Mouse (Mus musculus) left cerebral cortex, adult 9 months (tissue): ENCODE data around the gene Obp2a.
"Not testable (repeated sequence)": the region's sequence is repeated elsewhere in the genome, so short reads cannot be mapped to it uniquely, and the experiment has no call there.

Experiments
- DNase-seq, 2 experiments: peaks; one replicate each; pipeline ENCODE4 v3.0.0; 2022; ENCODE audit warnings: low spot score in 2 of 2

Gene Obp2a

DNA sequence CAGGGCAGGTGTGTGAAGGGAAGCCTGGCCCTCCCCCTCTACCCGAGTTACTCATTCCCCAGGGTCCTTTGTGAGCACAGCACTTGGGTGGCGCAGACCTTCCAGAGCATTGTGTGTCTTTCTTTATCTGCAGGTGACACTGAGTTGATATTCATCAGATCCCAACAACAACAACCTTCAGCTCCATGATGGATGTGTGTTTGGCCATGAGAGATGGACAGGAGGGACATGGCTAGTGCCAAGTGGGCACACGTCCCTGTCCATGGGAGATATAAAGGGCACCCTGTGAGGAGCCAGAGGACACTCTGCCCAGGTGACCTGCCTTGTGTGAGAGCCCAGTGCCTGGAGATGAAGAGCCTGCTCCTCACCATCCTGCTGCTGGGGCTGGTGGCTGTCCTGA is at the start of gene Obp2a:
Obp2a (plus strand) TSS at position 301 of the 400 bp plus-strand sequence.
- DNase-seq = not testable (repeated sequence)

DNA sequence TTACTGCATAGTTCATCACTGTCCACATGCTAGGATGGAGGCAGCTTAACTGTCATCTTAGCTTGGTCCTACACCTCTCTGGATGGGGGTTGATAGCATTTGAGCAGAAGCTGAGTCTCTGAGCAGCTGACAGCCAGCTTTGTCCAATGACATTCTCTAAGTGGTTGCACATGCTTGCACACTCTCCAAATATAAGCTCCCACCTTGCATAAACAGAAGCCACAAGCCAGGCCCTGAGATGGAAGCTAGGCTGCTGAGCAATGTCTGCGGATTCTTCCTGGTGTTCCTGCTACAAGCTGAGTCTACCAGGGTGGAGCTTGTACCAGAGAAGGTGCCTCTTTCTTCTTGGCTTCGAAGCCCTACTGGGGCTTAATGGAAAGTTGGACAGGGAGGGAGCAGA is 46.9 kb upstream of the Obp2a start, which contains the start of gene Lcn8:
Lcn8 (plus strand) TSS at position 219 of the 400 bp plus-strand sequence.
- DNase-seq = no peak

DNA sequence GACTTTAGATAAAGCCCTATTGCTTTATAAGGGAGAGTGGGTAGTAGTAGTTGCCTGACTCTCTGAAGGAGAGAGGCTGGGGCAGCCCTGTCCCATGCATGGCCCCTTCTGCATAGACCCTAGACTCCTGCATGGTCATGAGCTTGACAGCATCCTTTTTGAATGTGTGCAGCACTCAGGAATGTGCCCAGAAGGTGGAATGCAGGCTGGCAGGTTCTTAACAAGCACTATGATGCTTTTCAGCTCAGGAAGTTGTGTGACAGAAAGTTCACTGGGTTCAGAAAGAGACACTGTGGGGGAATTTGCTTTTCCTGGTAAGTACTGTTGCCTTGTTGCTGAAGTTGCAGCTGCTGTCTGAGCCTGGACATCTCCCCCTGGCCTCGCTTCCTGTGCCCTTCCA is 45.3 kb upstream of the Obp2a start:
- DNase-seq = no peak

GRCm38 (mm10) chr2:25656691-25657090 is 43.2 kb upstream of the Obp2a start:
- DNase-seq = peak in 1 of 2 experiments; percentile 5

DNA sequence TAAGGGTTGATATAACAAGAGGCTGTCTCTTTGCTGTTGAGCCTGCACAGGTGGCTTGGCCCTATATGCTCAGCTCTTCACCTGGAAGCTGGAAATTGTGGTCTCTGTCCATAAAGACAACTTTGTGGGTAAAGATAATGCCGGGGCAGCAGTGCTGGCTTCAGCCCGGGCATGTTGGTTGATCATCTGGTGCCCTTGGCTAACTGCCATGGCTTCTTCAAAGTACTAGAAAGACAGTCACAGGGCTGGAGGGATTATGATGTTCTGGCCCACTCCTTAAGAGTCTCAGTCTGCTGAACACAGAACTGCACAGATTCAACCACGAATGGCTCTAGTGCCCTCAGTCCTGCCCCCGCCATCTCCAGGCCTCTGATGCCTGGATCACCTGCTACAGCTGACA is 42.6 kb upstream of the Obp2a start:
- no peak for DNase-seq

GRCm38 (mm10) chr2:25657652-25658051 is 42.2 kb upstream of the Obp2a start, which contains the start of gene Lcn5:
Gene Lcn5, plus strand, starts transcription at chr2:25657952.
- DNase-seq = no peak

DNA sequence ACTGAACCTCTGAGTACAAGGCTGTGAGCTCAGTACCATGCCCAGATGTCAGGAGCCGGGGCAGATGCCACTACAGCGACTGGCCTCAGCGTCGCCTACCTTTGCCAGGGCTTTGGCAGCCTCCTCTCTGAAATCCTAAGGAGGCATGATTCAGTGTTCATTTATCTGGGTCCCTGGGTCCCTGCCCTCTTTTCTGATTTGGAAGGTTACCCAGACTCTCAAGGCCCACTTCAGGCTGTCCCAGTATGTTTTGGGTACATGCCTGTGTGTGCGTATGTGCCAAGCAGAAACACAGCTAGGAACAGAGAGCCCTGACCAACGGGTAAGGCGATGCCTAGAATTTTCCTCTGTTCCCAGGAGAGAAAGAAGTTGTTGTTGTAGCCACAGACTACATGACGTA is 39.6 kb upstream of the Obp2a start:
- DNase-seq = no peak

- DNase-seq = no peak
Measured at GRCm38 (mm10) chr2:25661245-25661970, 38.4 kb upstream of the Obp2a start.

DNA sequence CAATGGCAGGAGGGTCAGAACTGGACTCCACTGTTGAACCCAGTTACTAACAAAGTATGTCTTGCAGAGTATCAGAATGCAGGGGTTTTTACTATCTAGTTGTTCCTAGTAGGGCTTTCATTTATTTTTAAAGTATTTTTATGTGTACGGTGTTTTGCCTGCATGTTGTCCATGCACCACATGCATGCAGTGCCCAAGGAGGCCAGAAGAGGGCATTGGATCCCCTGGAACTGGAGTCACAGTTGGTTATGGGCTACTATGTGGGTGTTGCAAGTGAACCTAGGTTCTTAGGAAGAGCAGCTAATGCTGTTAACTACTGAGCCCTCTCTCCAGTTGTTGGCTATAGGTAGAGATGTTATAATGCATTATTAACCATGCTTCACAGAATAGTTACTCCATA is 36.3 kb upstream of the Obp2a start:
- peak in 1 of 2 experiments; percentile 34 for DNase-seq

- no peak for DNase-seq
Measured at GRCm38 (mm10) chr2:25664125-25664524, 35.7 kb upstream of the Obp2a start.

- no peak for DNase-seq
Measured at GRCm38 (mm10) chr2:25666516-25666915, 33.3 kb upstream of the Obp2a start.

GRCm38 (mm10) chr2:25676486-25676885 is 23.4 kb upstream of the Obp2a start, which contains the start of gene Lcn6:
Gene Lcn6, plus strand, starts transcription at chr2:25676786.
- DNase-seq = no peak

DNA sequence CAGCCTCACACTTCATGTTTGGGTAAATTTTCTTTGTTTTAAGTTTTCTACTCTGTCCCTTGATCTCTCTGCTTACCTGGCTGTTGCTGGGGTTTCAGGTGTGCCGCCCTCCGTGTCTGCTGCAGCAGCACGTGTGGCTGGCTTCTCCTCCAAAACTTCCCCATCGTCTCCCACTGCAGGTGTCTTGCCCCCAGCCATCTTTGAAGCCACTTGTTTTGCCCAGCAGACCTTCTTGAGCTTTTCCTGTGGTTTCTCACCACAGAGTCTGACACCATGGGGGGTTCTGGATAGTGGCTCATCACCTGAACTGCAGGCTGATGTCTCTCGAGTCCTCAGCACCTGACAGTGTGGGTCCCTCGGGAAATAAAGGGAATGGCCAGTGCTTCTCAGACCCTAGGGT is 20.3 kb upstream of the Obp2a start:
- DNase-seq = no peak

DNA sequence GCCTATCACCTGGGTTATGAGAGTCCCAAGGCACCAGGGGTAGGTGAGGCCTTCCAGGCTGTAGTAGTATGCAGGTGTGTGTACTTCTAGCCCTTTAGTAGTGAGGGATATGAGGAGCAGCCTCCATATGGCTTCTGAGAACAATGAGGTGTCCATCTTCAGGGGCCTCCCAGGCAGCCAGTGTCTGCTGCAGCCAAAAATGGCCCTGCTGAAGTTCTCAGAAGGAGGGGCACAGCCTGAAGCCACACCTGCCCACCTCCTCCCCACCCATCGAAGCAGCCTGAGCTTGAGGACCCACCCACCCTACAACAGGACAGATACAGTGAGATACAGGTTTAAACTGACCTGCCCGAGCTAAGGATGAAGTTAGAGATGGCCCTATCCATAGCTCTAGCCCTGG is 17.4 kb upstream of the Obp2a start, which contains the start of gene Lcn10:
Lcn10 (plus strand) TSS at position 301 of the 400 bp plus-strand sequence.
- DNase-seq = no peak

DNA sequence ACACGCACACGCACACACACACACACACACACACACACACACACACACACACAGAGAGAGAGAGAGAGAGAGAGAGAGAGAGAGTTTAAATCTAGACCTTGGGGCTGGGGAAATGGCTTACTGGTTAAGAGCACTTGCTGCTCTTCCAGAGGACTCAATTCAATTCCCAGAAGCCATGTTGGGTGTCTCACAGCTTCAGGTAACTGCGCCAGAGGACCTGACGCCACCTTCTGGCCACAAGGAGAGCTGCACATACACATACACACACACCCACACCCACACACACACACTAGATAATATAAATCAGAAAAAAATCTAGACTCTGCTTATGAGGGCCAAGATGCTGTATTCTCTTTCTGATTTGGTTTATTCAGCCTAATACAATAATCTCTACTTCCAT is 12.9 kb upstream of the Obp2a start:
- no peak for DNase-seq

DNA sequence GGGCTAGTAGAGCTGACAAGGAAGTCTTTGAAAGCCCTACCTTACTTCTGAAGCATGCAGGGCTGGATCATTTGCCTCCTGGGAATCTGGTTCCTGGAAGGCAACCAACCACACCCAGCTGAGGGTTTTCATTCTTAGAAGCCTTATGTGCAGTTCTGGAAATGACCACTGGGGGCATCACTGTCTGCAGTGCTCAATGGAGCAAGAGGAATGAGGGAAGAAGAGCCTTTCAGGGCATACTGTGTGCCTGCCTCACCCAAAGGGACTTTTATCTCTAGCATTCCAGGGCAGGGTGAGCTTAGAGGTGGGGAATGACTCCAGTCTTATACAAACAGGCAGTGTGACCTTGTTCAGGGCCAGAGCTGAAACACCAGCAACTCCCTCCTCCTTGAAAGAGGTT is 5.2 kb upstream of the Obp2a start:
- peak in 1 of 2 experiments; percentile 57 for DNase-seq

DNA sequence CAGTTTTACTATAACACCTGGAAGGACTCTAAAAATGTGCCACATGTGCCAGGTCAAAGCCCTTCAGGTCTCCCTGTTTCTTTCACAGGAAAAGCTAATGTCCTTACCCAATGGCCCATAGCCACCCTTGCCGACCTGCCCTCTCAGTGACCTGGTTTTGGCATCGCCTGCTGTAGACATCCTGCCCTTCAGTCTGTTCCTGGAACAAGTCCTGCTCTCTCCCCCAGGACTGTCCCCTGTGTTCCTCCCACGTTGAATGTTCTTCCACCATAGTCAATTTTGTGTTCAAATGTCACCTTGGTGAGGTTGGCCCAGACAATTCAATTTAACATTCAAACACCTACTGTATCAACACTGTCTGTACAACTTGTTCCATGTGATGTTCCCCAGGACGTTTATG is 2.9 kb upstream of the Obp2a start:
- DNase-seq = no peak

GRCm38 (mm10) chr2:25698696-25699095 is 1.1 kb upstream of the Obp2a start:
- no peak for DNase-seq

DNA sequence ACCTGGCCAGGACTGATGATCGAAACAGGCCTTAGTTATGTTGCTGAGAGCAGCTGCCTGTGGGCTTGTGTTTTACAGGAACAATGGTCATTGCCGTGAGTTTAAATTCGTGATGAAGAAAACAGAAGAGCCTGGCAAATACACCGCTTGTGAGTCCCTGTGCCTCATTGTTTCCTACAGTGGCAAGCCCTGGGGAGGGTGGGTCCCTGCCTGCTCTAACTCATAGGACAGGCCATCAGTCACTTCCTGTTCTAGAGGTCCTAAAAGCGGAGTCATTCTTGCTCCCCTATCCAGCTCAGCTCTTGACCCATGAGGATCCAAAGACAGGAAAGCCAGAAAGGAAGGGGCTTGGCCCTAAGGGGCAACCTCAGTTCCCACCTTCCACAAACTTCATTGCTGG is 1.2 kb downstream of the Obp2a start:
- DNase-seq = no peak

GRCm38 (mm10) chr2:25703706-25704105 is 3.9 kb downstream of the Obp2a start:
- DNase-seq = no peak

GRCm38 (mm10) chr2:25706643-25707481 is 7.0 kb downstream of the Obp2a start, which contains the start of gene Bmyc:
Gene Bmyc, plus strand, starts transcription at chr2:25706739.
- DNase-seq = peak; percentile 81 to 89

DNA sequence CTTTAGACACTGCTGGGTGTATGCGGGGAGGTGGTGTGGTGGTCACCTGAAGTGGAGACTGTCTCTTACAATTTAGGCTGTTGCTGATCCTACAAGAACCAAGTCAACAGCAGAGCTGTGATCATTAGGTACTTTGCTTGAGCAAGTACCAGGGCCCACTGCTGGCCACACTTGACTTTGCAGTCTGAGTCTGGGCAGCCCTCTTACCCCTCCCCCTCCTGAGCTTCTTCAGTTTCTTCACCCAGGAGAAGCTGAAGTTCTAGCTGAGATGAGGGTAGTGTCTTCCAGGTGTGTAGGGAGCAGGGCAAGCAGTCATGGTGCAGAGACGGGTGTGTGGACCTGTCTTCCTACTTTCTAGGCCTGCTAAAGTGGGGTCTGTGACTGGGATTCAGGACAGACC is 8.3 kb downstream of the Obp2a start:
- peak; percentile 23 to 51 for DNase-seq

- DNase-seq = not testable (repeated sequence)
Measured at GRCm38 (mm10) chr2:25709056-25709455, 9.2 kb downstream of the Obp2a start.
